Mouse (Mus musculus) bone marrow, adult 2 months (tissue): Measurements from ENCODE around the gene Ralgapa2.

Experiments used
- CTCF ChIP-seq: fragments of 200-500 bp; IDR thresholded peaks from 2 replicates; pipeline ENCODE4 v1.5.1; 2011; ENCODE audit warnings: low read length, control low read depth; ENCODE audit not compliant: control insufficient read depth, insufficient read depth
- POLR2A ChIP-seq: fragments of 200-500 bp; IDR thresholded peaks from 2 replicates; pipeline ENCODE4 v1.6.1; 2011; ENCODE audit warnings: low read depth, mild to moderate bottlenecking, control low read depth, low read length, borderline replicate concordance; ENCODE audit not compliant: control insufficient read depth

DNA sequence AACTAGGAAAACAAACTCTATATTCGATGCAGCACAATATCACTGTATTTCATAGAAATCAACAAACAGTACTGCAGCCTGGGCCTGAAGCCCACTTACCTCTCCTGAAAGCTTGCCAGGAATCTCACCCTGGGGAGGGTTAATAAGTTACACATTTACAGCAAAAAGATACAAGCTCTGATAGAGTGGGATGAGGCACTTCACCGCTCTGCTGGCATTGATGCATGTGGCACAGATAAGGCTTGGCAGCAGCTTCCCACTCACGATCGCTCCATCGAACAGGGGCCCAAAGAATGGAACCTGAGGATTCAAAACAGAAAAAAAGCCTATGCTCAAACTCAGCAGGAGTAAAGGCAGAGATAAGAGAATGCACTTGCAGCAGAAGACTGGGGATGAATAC lies 197.4 kb downstream of the Ralgapa2 start:
- no peak for TF ChIP-seq CTCF
- TF ChIP-seq POLR2A: no peak
